Mouse (Mus musculus) left cerebral cortex, adult 8-10 months (tissue): ENCODE measurements at regions not wholly inside any gene's neighbourhood (a gene's known extent, or its start where the extent isn't known, plus 50 kb on each side); places are given as distances from the start of the nearest gene placed in this dataset.

Experiments used
- DNase-seq, 2 experiments: peaks; one replicate each; pipeline ENCODE4 v3.0.0; 2022; ENCODE audit warnings: low spot score in 2 of 2

- DNase-seq: no peak
These were observed 240.4 kb upstream of the Maf start for GRCm38 (mm10) chr8:115948036-115948435.

- DNase-seq: peak; percentile 2 to 9
These were observed 235.3 kb upstream of the Maf start for GRCm38 (mm10) chr8:115942731-115943509.

GRCm38 (mm10) chr8:115929472-115930210 lies 222.0 kb upstream of the Maf start:
- no peak for DNase-seq

- no peak for DNase-seq
These were observed 214.3 kb upstream of the Maf start for GRCm38 (mm10) chr8:115921889-115922288.

GRCm38 (mm10) chr8:115906650-115907049 lies 199.1 kb upstream of the Maf start:
- DNase-seq: no peak

GRCm38 (mm10) chr8:115903853-115904420 lies 196.3 kb upstream of the Maf start:
- DNase-seq: no peak

GRCm38 (mm10) chr8:115897521-115898178 lies 190.1 kb upstream of the Maf start:
- no peak for DNase-seq

- DNase-seq: no peak
These were observed 189.5 kb upstream of the Maf start for GRCm38 (mm10) chr8:115897086-115897485.

GRCm38 (mm10) chr8:115896066-115896465 lies 188.5 kb upstream of the Maf start:
- DNase-seq: no peak

- no peak for DNase-seq
These were observed 180.7 kb upstream of the Maf start for GRCm38 (mm10) chr8:115888278-115888677.

GRCm38 (mm10) chr8:115885121-115885743 lies 177.6 kb upstream of the Maf start:
- DNase-seq: no peak

GRCm38 (mm10) chr8:115883808-115884207 lies 176.2 kb upstream of the Maf start:
- no peak for DNase-seq

GRCm38 (mm10) chr8:115881881-115882280 lies 174.3 kb upstream of the Maf start:
- no peak for DNase-seq

GRCm38 (mm10) chr8:115874789-115875188 lies 167.2 kb upstream of the Maf start:
- DNase-seq: no peak

GRCm38 (mm10) chr8:115871381-115871780 lies 163.8 kb upstream of the Maf start:
- no peak for DNase-seq

- no peak for DNase-seq
These were observed 153.8 kb upstream of the Maf start for GRCm38 (mm10) chr8:115861381-115861780.

GRCm38 (mm10) chr8:115859406-115859805 lies 151.8 kb upstream of the Maf start:
- DNase-seq: no peak

GRCm38 (mm10) chr8:115856816-115857215 lies 149.2 kb upstream of the Maf start:
- no peak for DNase-seq

GRCm38 (mm10) chr8:115855934-115856629 lies 148.5 kb upstream of the Maf start:
- DNase-seq: no peak

- no peak for DNase-seq
These were observed 146.8 kb upstream of the Maf start for GRCm38 (mm10) chr8:115854209-115854900.
